Mouse (Mus musculus) lung, embryonic 16.5 days (tissue): Measurements from ENCODE around the gene Stard3. TPM values are rescaled to one million over a fixed set of nuclear protein-coding genes. Genes with fewer than 3 reads are reported as not detected.

Source experiments
- ATAC-seq: fragments of 200-750 bp; cut with Nextera tagmentation; 2 replicates; pipeline ENCODE4 v1.8.0; 2017; ENCODE audit warnings: low read depth, mild to moderate bottlenecking, moderate library complexity
- H3K27ac ChIP-seq: fragments of 300-500 bp; sonication (generic); 2 replicates; pipeline ENCODE4 v1.5.1; 2014; ENCODE audit warnings: mild to moderate bottlenecking, control low read depth, low read length
- H3K27me3 ChIP-seq: fragments of 300-500 bp; sonication (generic); 2 replicates; pipeline ENCODE4 v1.6.1; 2014; ENCODE audit warnings: low read depth, low read length, mixed read lengths; ENCODE audit not compliant: control insufficient read depth, insufficient read depth
- H3K36me3 ChIP-seq: fragments of 300-500 bp; sonication (generic); 2 replicates; pipeline ENCODE4 v1.6.1; 2014; ENCODE audit warnings: low read length; ENCODE audit not compliant: control insufficient read depth, insufficient read depth
- H3K4me1 ChIP-seq: fragments of 300-500 bp; sonication (generic); replicated peaks from 2 replicates; pipeline ENCODE4 v1.6.1; 2014; ENCODE audit warnings: low read length, mixed read lengths; ENCODE audit not compliant: control insufficient read depth, insufficient read depth
- H3K4me2 ChIP-seq: fragments of 300-500 bp; sonication (generic); 2 replicates; pipeline ENCODE4 v1.6.1; 2014; ENCODE audit warnings: low read depth, low read length, control low read depth
- H3K4me3 ChIP-seq: fragments of 300-500 bp; sonication (generic); 2 replicates; pipeline ENCODE4 v1.5.1; 2014; ENCODE audit warnings: mild to moderate bottlenecking, low read length, control low read depth
- H3K9ac ChIP-seq: fragments of 300-500 bp; sonication (generic); 2 replicates; pipeline ENCODE4 v1.6.1; 2014; ENCODE audit warnings: low read length, control low read depth
- H3K9me3 ChIP-seq: fragments of 300-500 bp; sonication (generic); 2 replicates; pipeline ENCODE4 v1.6.1; 2016; ENCODE audit warnings: low read length; ENCODE audit not compliant: control insufficient read depth
- WGBS: fragments of 180-500 bp; shearing (Covaris S2); extraction: QIAGEN DNeasy Blood & Tissue Kit; methylation state at CpG from one replicate; pipeline ENCODE4 v1.1.7; 2014; 5-methylcytosine and 5-hydroxymethylcytosine counted together
- polyA plus RNA-seq: library from polyadenylated mRNA; unstranded; fragments of >200 nt; fragmentation: Nextera tagmentation; extraction: Ambion mirVana; gene quantifications from 2 replicates; pipeline ENCODE4 v1.2.1, GENCODE M21; 2015

Gene Stard3
- polyA plus RNA-seq, 1 experiment from 2014 or later, result 55.9 TPM

GRCm38 (mm10) chr11:98327136-98328030 lies 30.8 kb upstream of the Stard3 start:
- under 1% methylated on average over 96 of the region's 97 CpGs for WGBS
- Histone ChIP-seq H3K4me1 (peaks cover 13% of the 10 kb centered on the region), H3K4me2 (peak overlapping the region; percentile 33), H3K27me3 (peaks cover 99% of the 10 kb centered on the region), H3K27ac (no peak overlapping the region), H3K4me3 (peak overlapping the region; percentile 31), H3K36me3 (no peaks in the 10 kb centered on the region), H3K9me3 (no peaks in the 10 kb centered on the region), H3K9ac (no peak overlapping the region)
- ATAC-seq, result peak; percentile 29

DNA sequence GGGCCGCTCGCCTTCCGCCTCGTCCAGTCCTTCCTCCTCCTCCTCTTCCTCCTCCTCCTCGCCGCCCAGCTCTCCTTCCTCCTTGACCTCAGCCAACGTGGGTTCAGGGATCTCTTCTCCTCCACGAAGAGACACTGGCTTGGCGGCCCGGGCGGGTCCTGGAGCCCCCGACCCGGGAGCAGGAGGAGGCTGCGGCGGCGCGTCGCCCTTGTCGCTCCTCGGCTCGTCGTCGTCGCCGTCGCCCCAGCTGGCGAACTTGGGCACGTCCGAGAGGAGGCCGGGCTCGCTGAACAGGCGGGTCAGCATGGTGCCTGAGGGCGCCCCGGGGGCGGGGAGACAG lies 30.2 kb upstream of the Stard3 start:
- Histone ChIP-seq H3K9me3 (no peaks in the 10 kb centered on the region), H3K27ac (no peak overlapping the region), H3K4me3 (peak overlapping the region; percentile 31), H3K36me3 (no peaks in the 10 kb centered on the region), H3K9ac (no peak overlapping the region), H3K4me1 (peaks cover 13% of the 10 kb centered on the region), H3K4me2 (peak overlapping the region; percentile 44), H3K27me3 (peaks cover 99% of the 10 kb centered on the region)
- no peak for ATAC-seq
- WGBS, result under 1% methylated on average over 33 of the region's 35 CpGs

GRCm38 (mm10) chr11:98328371-98329069 lies 29.6 kb upstream of the Stard3 start:
- H3K9me3 ChIP-seq, result no peaks in the 10 kb centered on the region
- no peak overlapping the region for H3K27ac ChIP-seq
- H3K4me1 ChIP-seq, result peaks cover 13% of the 10 kb centered on the region
- ATAC-seq, result no peak; the same call in 1 of the 2 replicates
- H3K4me3 ChIP-seq, result peak overlapping the region; percentile 31
- peak overlapping the region; percentile 44 for H3K4me2 ChIP-seq
- H3K9ac ChIP-seq, result no peak overlapping the region
- no peaks in the 10 kb centered on the region for H3K36me3 ChIP-seq
- H3K27me3 ChIP-seq, result peaks cover 99% of the 10 kb centered on the region
- under 1% methylated on average over 43 of the region's 56 CpGs for WGBS

- Histone ChIP-seq H3K36me3 (no peaks in the 10 kb centered on the region), H3K4me2 (peak within 1 kb of the TSS; percentile 44), H3K9ac (no peak within 1 kb of the TSS), H3K9me3 (no peaks in the 10 kb centered on the region), H3K27me3 (peaks cover 99% of the 10 kb centered on the region), H3K4me3 (peak within 1 kb of the TSS; percentile 31), H3K4me1 (peaks cover 13% of the 10 kb centered on the region), H3K27ac (no peak within 1 kb of the TSS)
- 3% methylated on average over 38 of the region's 38 CpGs for WGBS
- no peak for ATAC-seq
Observed at GRCm38 (mm10) chr11:98329081-98329959, 28.8 kb upstream of the Stard3 start, which contains the start of gene Neurod2. Gene Neurod2, minus strand, starts transcription at chr11:98329648.

- no peak overlapping the region for H3K27ac ChIP-seq
- H3K4me3 ChIP-seq, result no peak overlapping the region
- peaks cover 99% of the 10 kb centered on the region for H3K27me3 ChIP-seq
- H3K9me3 ChIP-seq, result no peaks in the 10 kb centered on the region
- 36% methylated on average over 9 of the region's 9 CpGs for WGBS
- no peak overlapping the region for H3K9ac ChIP-seq
- no peak overlapping the region for H3K4me2 ChIP-seq
- no peaks in the 10 kb centered on the region for H3K36me3 ChIP-seq
- H3K4me1 ChIP-seq, result peaks cover 13% of the 10 kb centered on the region
- no peak for ATAC-seq
Observed at GRCm38 (mm10) chr11:98329960-98330744, 28.0 kb upstream of the Stard3 start.

DNA sequence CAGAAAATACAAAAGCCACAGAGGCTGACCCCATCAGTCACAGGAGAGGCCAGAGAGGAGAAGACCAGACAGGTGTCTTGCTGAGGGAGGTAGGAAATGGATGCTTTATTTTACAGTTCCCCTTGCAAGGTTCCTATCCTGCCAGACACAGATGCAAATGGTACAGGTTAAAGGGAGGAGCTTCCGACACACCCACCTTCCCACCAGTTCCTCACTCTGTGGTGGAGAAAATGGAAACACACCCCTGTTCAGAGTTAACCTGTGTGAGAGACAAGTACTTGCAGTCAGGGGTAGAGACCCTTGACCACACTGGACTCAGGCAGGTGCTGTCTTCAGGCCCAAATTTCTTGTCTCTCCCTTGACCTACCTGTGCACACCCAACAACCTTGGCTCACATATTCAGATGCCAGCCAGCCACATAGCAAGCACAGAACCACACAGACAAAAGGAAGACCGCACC lies 27.4 kb upstream of the Stard3 start:
- no peak overlapping the region for H3K27ac ChIP-seq
- 38% methylated on average over 2 of the region's 2 CpGs for WGBS

GRCm38 (mm10) chr11:98331401-98331800 lies 26.8 kb upstream of the Stard3 start:
- no peak overlapping the region for H3K9ac ChIP-seq
- no peak overlapping the region for H3K27ac ChIP-seq
- H3K4me2 ChIP-seq, result no peak overlapping the region
- no peak overlapping the region for H3K4me3 ChIP-seq
- WGBS, result 40% methylated on average over 1 of the region's 1 CpGs
- peaks cover 100% of the 10 kb centered on the region for H3K27me3 ChIP-seq
- H3K9me3 ChIP-seq, result no peaks in the 10 kb centered on the region
- H3K4me1 ChIP-seq, result peaks cover 13% of the 10 kb centered on the region
- no peaks in the 10 kb centered on the region for H3K36me3 ChIP-seq
- ATAC-seq, result no peak

More for the DNA sequence above, 27.4 kb upstream of the Stard3 start:
- no peak for ATAC-seq
- Histone ChIP-seq H3K36me3 (no peaks in the 10 kb centered on the region), H3K4me2 (no peak overlapping the region), H3K4me1 (peaks cover 13% of the 10 kb centered on the region), H3K27me3 (peaks cover 99% of the 10 kb centered on the region), H3K9me3 (no peaks in the 10 kb centered on the region), H3K4me3 (no peak overlapping the region), H3K9ac (no peak overlapping the region)

- no peak overlapping the region for H3K4me3 ChIP-seq
- peaks cover 100% of the 10 kb centered on the region for H3K27me3 ChIP-seq
- WGBS, result 85% methylated on average over 3 of the region's 3 CpGs
- H3K9ac ChIP-seq, result no peak overlapping the region
- H3K4me2 ChIP-seq, result no peak overlapping the region
- no peak for ATAC-seq
- no peaks in the 10 kb centered on the region for H3K9me3 ChIP-seq
- H3K36me3 ChIP-seq, result no peaks in the 10 kb centered on the region
- no peak overlapping the region for H3K27ac ChIP-seq
- H3K4me1 ChIP-seq, result peaks cover 12% of the 10 kb centered on the region
Observed at GRCm38 (mm10) chr11:98332186-98332585, 26.0 kb upstream of the Stard3 start.
